Mouse (Mus musculus): ENCODE data around the gene Rbms3. TPM values are rescaled to one million over a fixed set of nuclear protein-coding genes. Genes with fewer than 3 reads are reported as not detected.

Gene Rbms3
- polyA plus RNA-seq, 1 experiment from 2014 or later = 75.1 TPM

DNA sequence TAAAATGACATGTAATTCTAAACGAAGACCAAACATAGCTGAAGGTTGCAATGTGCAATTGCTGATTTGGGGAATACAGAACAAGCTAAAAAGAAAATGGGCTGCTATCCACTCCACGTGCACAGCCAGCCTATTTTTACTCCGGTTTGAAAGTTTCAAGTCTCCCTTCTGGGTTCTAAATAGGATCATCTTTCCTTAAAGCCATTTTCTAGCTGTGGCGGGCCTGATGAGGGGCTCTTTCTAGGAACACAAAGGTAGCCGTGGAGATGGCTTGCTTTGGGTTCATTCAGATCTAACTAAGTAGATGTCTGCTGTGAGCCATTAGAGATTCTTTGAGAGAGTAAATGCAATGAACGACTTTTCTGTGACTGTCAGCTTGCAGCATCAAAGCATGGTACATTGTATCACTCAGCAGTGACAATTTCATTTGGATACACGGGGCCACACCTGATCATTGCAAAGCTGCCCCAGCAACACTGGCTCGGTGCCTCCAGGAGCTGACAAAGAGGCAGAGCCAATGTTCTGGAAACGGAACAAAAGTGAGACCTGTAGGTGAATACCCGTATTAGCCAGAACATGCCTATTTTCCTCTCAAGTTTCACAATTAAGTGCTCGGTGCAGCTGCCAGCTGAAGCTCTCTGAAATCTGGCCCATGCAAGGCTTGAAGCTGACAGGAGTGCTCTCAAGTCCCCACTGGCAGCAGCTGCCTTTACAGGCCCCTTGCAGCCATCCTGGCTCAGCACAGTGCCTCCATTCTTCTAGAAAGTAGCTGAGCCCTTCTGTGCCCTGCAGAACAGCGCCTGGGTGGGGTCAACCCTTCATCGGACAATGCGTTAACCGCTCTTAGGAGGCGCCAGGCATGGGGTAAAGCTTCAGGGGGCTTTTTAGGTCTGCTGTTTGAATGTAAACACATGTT is 822.3 kb downstream of the Rbms3 start:
- WGBS = 16% methylated on average over 16 of the region's 16 CpGs

DNA sequence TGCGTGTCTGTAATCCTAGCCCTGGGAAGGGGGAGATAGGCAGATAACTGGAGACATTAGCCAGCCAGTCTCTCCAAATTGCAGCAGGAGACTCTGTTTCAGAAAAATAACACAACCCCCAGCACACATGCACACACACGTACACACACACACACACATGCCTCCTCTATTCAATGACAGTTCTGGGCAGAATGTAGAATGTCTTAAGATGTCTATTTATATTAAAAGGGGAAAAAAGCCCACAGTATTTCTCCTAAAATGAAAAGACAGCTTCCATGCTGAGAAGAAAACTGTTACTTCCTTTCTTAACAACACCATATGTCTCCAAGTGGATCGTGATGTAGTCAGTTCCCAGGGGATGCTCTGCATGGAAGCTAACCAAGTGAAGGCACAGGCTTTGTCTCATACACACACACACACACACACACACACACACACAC is 826.4 kb downstream of the Rbms3 start:
- Histone ChIP-seq H3K27me3 (replicated peaks; ENCODE audit: control insufficient read depth, insufficient read depth, low read length) (no peaks in the 10 kb centered on the region), H3K4me1 (ENCODE audit: control insufficient read depth, insufficient read depth, low read depth, low read length) (peaks cover 14% of the 10 kb centered on the region), H3K4me2 (ENCODE audit: low read length) (no peak overlapping the region), H3K36me3 (ENCODE audit: control insufficient read depth, insufficient read depth, low read length) (no peaks in the 10 kb centered on the region), H3K4me3 (ENCODE audit: low read length) (no peak overlapping the region), H3K27ac (ENCODE audit: low read depth, low read length) (no peak overlapping the region), H3K9me3 (ENCODE audit: control insufficient read depth, low read length) (no peaks in the 10 kb centered on the region), H3K9ac (ENCODE audit: low read depth, low read length) (no peak overlapping the region)
- ATAC-seq = no peak
- WGBS = 51% methylated on average over 3 of the region's 3 CpGs

More for the DNA sequence above, 822.3 kb downstream of the Rbms3 start:
- Histone ChIP-seq H3K27ac (ENCODE audit: low read depth, low read length) (peak overlapping the region; percentile 64), H3K4me2 (ENCODE audit: low read length) (peak overlapping the region; percentile 12), H3K4me3 (ENCODE audit: low read length) (no peak overlapping the region), H3K36me3 (ENCODE audit: control insufficient read depth, insufficient read depth, low read length) (no peaks in the 10 kb centered on the region), H3K9ac (ENCODE audit: low read depth, low read length) (no peak overlapping the region), H3K27me3 (replicated peaks; ENCODE audit: control insufficient read depth, insufficient read depth, low read length) (no peaks in the 10 kb centered on the region), H3K4me1 (ENCODE audit: control insufficient read depth, insufficient read depth, low read depth, low read length) (peaks cover 16% of the 10 kb centered on the region), H3K9me3 (ENCODE audit: control insufficient read depth, low read length) (no peaks in the 10 kb centered on the region)
- peak; percentile 83 for ATAC-seq

DNA sequence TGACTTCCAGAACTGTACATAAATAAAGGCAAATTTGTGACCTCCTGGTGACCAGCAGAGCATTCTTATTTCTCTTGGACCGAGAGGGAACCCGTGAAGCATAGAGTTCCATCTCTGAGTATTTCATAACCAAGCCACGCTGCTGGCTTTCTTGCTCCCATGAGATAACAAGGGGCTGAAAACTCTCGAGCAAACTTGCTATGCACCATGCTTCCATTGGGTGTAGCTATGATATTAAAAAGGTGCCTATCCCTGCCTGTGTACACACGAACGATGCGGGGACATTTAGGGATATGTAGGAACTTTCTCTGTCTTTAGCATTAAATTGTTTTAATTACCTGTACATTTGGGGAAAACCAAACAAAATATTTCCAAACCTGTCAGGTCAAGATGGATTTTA is 827.1 kb downstream of the Rbms3 start:
- H3K4me1 ChIP-seq (ENCODE audit: control insufficient read depth, insufficient read depth, low read depth, low read length) = peaks cover 7% of the 10 kb centered on the region
- no peaks in the 10 kb centered on the region for H3K9me3 ChIP-seq (ENCODE audit: control insufficient read depth, low read length)
- H3K27ac ChIP-seq (ENCODE audit: low read depth, low read length) = no peak overlapping the region
- ATAC-seq = no peak
- 62% methylated on average over 7 of the region's 7 CpGs for WGBS
- no peaks in the 10 kb centered on the region for H3K36me3 ChIP-seq (ENCODE audit: control insufficient read depth, insufficient read depth, low read length)
- H3K9ac ChIP-seq (ENCODE audit: low read depth, low read length) = no peak overlapping the region
- H3K27me3 ChIP-seq (replicated peaks; ENCODE audit: control insufficient read depth, insufficient read depth, low read length) = no peaks in the 10 kb centered on the region
- H3K4me3 ChIP-seq (ENCODE audit: low read length) = no peak overlapping the region
- H3K4me2 ChIP-seq (ENCODE audit: low read length) = no peak overlapping the region

DNA sequence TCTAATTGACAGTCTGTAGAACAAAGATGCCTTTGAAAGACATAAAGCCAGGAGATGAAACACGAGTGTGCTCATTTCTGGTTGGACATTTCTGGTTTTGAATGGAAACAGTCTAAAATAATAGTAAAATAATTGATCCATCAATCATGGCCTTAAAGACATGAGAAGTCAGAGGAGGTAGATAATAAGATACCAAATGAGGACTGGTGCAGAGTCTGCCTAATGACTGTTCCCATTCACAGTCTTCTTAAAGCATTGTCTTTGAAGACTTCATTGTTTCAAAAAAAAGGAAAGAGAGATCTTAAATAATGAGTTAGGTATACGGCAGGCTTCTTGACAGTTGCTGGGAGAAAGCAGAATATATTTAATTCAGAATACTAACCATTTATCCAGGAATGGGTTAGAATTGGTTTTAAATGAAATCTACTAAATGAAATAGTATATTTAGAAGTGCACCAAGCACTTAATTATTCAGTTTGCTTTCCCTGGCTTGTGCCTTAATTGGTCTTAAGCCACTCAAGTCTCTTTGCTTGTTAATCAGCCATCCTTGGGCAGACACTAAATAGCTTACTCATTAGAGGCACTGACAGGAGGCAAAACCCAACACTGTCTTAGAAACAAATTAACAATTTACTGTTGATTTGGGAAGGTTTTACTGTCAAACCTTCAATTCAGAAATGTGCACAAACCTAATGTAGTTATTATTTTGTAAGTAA is 834.3 kb downstream of the Rbms3 start:
- Histone ChIP-seq H3K4me1 (ENCODE audit: control insufficient read depth, insufficient read depth, low read depth, low read length) (no peaks in the 10 kb centered on the region), H3K4me2 (ENCODE audit: low read length) (no peak overlapping the region), H3K4me3 (ENCODE audit: low read length) (no peak overlapping the region), H3K27me3 (replicated peaks; ENCODE audit: control insufficient read depth, insufficient read depth, low read length) (no peaks in the 10 kb centered on the region), H3K27ac (ENCODE audit: low read depth, low read length) (no peak overlapping the region), H3K9me3 (ENCODE audit: control insufficient read depth, low read length) (no peaks in the 10 kb centered on the region), H3K9ac (ENCODE audit: low read depth, low read length) (no peak overlapping the region), H3K36me3 (ENCODE audit: control insufficient read depth, insufficient read depth, low read length) (no peaks in the 10 kb centered on the region)
- ATAC-seq = no peak
- WGBS = 28% methylated on average over 2 of the region's 2 CpGs

DNA sequence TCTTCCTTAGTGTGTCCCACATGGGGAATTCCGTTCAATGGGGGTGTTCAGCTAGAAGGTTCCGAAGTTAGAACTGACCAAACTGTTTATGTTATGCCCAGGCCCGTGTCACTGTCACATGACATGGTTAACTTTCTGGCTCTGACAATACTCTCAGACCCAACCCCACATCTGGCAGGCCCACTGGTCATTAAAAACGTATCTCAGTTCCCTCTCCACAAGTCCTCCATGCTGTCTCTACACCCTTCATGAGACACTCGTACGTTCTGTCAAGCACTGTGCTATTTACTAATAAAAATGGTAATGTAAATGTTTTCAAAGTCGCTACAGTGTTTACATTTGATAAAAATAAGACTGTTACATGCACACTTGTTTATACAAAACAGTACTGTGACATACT is 837.9 kb downstream of the Rbms3 start:
- Histone ChIP-seq H3K9me3 (ENCODE audit: control insufficient read depth, low read length) (peaks cover 3% of the 10 kb centered on the region; the same call in 1 of the 2 replicates), H3K4me1 (ENCODE audit: control insufficient read depth, insufficient read depth, low read depth, low read length) (no peaks in the 10 kb centered on the region), H3K27ac (ENCODE audit: low read depth, low read length) (no peak overlapping the region), H3K9ac (ENCODE audit: low read depth, low read length) (no peak overlapping the region), H3K4me2 (ENCODE audit: low read length) (no peak overlapping the region), H3K27me3 (replicated peaks; ENCODE audit: control insufficient read depth, insufficient read depth, low read length) (no peaks in the 10 kb centered on the region), H3K36me3 (ENCODE audit: control insufficient read depth, insufficient read depth, low read length) (no peaks in the 10 kb centered on the region), H3K4me3 (ENCODE audit: low read length) (no peak overlapping the region)
- 83% methylated on average over 7 of the region's 7 CpGs for WGBS
- no peak for ATAC-seq

DNA sequence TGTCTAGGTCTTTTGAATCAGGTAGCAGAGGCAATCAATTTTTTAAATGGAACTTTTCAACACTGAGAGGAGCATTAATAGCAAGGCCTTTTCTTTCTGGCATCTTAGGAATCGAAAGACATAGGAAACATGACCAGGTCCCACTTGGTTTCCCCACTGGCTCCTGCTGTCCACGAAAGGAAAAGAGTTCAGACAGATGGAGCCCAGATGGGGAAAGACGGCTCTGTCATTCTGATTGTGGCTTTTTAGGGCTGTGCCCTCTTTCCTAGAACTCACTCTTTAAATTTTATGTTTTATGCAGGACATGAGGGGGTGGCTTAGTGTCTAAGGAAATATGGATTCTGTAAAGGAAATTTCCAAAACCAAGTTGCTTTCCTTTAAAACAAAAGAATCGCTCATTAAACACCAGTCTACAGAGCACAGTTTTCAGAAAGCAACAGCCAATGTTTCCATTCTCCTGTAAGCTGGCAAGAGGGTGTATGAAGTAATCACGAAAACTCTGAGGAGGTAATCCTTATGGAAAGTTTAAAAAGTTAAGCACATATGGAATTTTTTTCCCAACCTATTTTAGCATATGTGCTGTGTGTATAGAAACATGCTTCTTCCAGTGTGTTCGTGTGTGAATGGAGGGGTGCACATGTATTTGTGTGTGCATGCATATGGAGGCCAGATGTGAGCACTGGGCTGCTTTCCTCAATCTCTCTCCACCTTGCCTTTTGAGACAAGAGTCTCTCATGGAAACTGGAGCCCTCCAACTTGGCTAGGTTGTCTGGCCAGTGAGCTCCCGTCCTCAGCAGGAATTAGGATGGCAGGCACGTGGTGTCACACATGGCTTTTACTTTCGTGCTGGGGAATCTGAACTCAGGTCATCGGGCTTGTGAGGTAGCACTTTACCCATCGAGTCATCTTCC is 843.3 kb downstream of the Rbms3 start:
- no peak overlapping the region for H3K9ac ChIP-seq (ENCODE audit: low read depth, low read length)
- H3K4me3 ChIP-seq (ENCODE audit: low read length) = no peak overlapping the region
- no peaks in the 10 kb centered on the region for H3K4me1 ChIP-seq (ENCODE audit: control insufficient read depth, insufficient read depth, low read depth, low read length)
- no peaks in the 10 kb centered on the region for H3K27me3 ChIP-seq (replicated peaks; ENCODE audit: control insufficient read depth, insufficient read depth, low read length)
- H3K36me3 ChIP-seq (ENCODE audit: control insufficient read depth, insufficient read depth, low read length) = no peaks in the 10 kb centered on the region
- ATAC-seq = no peak
- H3K9me3 ChIP-seq (ENCODE audit: control insufficient read depth, low read length) = peaks cover 3% of the 10 kb centered on the region; the same call in 1 of the 2 replicates
- no peak overlapping the region for H3K27ac ChIP-seq (ENCODE audit: low read depth, low read length)
- WGBS = 80% methylated on average over 11 of the region's 11 CpGs
- no peak overlapping the region for H3K4me2 ChIP-seq (ENCODE audit: low read length)

DNA sequence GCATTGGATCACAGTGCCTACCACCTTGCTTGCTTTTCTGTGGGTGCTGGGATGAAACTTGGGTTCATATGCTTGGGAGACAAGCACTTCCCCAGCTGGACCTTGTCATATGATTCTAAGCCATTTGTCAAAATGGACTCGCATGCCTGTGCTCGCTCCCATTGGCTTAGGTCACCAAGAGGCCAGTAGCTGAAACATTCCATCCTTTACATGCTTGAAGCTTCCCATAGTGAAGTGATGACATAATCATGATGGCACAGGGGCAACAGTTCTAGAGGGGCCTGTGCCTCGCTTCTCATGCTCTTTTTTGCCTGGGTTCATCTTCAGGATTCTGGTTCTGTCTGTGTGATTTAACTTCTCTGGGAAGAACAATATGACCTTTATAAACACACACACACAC is 857.9 kb downstream of the Rbms3 start:
- ATAC-seq = no peak
- H3K4me1 ChIP-seq (ENCODE audit: control insufficient read depth, insufficient read depth, low read depth, low read length) = no peaks in the 10 kb centered on the region
- WGBS = 81% methylated on average over 3 of the region's 3 CpGs
- H3K4me3 ChIP-seq (ENCODE audit: low read length) = no peak overlapping the region
- H3K27ac ChIP-seq (ENCODE audit: low read depth, low read length) = no peak overlapping the region
- H3K36me3 ChIP-seq (ENCODE audit: control insufficient read depth, insufficient read depth, low read length) = no peaks in the 10 kb centered on the region
- no peak overlapping the region for H3K9ac ChIP-seq (ENCODE audit: low read depth, low read length)
- no peak overlapping the region for H3K4me2 ChIP-seq (ENCODE audit: low read length)
- H3K9me3 ChIP-seq (ENCODE audit: control insufficient read depth, low read length) = no peaks in the 10 kb centered on the region
- no peaks in the 10 kb centered on the region for H3K27me3 ChIP-seq (replicated peaks; ENCODE audit: control insufficient read depth, insufficient read depth, low read length)

DNA sequence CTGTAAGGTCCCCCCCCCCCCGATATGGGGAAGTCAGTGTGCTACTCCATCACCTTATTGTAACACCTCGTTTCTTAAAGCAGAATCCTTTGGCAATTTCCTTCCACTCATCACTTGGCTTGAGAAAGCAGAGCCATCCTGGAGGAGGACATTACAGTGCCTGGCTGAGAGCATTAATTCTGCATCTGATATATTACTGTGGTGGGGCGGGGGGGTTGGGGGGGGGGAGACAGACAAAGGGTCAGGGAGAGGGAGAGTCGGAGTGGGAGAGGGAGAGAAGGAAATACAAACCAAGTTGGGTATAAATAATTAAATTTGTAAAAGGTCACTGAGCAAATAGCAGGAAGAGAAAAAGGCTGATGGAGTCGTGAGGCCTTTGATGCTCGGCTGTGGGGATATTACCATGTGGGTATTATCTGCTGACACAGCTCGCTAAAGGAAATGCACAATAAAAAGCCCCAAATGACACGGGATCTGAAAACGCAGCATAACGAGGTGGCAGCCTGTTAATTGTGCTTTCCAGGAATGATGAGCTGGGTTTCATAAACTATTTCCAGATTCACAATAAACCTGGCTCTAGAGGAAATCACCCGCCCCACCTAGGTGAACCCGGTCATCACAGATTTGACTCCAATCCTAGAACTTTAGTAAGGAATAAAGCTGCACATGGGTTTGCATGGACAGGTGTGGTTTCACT is 860.2 kb downstream of the Rbms3 start:
- no peaks in the 10 kb centered on the region for H3K9me3 ChIP-seq (ENCODE audit: control insufficient read depth, low read length)
- H3K9ac ChIP-seq (ENCODE audit: low read depth, low read length) = no peak overlapping the region
- no peaks in the 10 kb centered on the region for H3K4me1 ChIP-seq (ENCODE audit: control insufficient read depth, insufficient read depth, low read depth, low read length)
- no peak overlapping the region for H3K4me3 ChIP-seq (ENCODE audit: low read length)
- no peaks in the 10 kb centered on the region for H3K27me3 ChIP-seq (replicated peaks; ENCODE audit: control insufficient read depth, insufficient read depth, low read length)
- no peak for ATAC-seq
- H3K27ac ChIP-seq (ENCODE audit: low read depth, low read length) = no peak overlapping the region; the same call in 1 of the 2 replicates
- WGBS = 35% methylated on average over 12 of the region's 12 CpGs
- H3K4me2 ChIP-seq (ENCODE audit: low read length) = no peak overlapping the region
- H3K36me3 ChIP-seq (ENCODE audit: control insufficient read depth, insufficient read depth, low read length) = no peaks in the 10 kb centered on the region
